In the genomic region with DNA sequence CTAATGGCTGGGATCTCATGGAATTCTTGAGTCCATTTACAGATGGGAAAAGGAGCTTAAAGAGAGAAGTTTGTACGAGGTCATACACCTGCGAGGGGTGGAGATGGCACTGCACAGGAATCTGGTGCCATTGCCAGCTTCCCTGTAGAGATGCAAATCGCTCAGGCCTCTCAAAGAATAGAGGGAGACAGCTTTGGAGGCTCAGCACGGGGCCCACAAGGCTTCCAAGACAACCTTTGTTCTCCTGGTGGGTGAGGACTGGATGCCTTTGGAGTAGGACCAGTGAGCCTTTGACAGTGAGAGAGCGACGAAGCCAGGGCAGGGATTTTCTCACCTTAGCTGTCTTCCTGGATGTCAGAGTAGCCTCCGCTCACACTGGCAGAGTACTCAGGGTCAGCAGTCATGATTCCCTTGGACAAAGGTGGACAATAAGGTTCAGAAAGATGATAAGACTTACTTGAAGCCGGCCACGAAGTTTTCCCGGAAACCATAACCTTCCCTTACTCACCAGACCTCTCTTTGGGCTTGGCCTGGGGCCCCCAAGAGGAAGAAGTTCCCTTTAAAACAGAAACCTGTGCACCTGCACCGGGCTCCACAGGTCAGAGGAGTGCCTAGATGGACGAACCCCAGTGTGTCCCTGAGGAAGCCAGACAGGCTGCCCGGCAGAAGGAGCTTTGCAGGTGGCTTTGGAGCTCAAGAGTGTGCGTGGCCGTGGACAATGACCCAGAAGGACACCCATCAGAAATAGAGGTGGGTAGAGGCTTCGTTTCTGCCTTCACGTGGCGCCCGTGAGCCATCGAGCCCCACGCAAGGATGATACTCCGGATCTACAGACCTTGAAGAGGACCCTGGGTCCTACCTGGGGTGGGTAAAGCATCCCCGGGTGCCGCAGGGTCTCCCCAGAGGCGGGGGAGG, we compare ENCODE assay signal across 8 mouse cellular contexts. TPM values are rescaled to one million over a fixed set of nuclear protein-coding genes. Genes with fewer than 3 reads are reported as not detected.
DNase-seq lines count a peak whose midpoint lies in the region; ATAC-seq and TF ChIP-seq lines count a peak whose summit lies in the region.

A gene (plus strand): TSS at position 778 of the 915 bp plus-strand sequence.

- ATAC-seq in heart, embryonic 11.5 days (replicated peaks; ENCODE audit: insufficient number of reproducible peaks, low FRiP score, low TSS enrichment): no peak
- ATAC-seq in intestine, embryonic 16.5 days: peak; percentile 53
- no peak for ATAC-seq in neural tube, embryonic 15.5 days (ENCODE audit: low FRiP score)

- peak within 1 kb of the TSS; percentile 56 for H3K4me3 ChIP-seq in heart, embryonic 11.5 days (ENCODE audit: low read depth, low read length)
- no peak within 1 kb of the TSS for H3K4me3 ChIP-seq in C2C12 (ENCODE audit: insufficient read depth, poor library complexity, severe bottlenecking)
- H3K4me3 ChIP-seq in cortical plate, adult 2 months (ENCODE audit: insufficient read depth, low read length): peak within 1 kb of the TSS; percentile 82
- peak within 1 kb of the TSS; percentile 69 for H3K4me3 ChIP-seq in intestine, embryonic 16.5 days (ENCODE audit: low read length)
- peak within 1 kb of the TSS; percentile 93 for H3K4me3 ChIP-seq in neural tube, embryonic 15.5 days (replicated peaks)

- TF ChIP-seq POLR2A in cortical plate, adult 2 months (IDR thresholded peaks at IDR 0.05; ENCODE audit: extremely low read depth, insufficient read depth, low read length): no peak

- peaks cover 8% of the 10 kb centered on the region for H3K4me1 ChIP-seq in heart, embryonic 11.5 days (ENCODE audit: control insufficient read depth, insufficient read depth, low read length)
- no peaks in the 10 kb centered on the region for H3K4me1 ChIP-seq in cortical plate, adult 2 months (ENCODE audit: control insufficient read depth, insufficient read depth, low read length)
- H3K4me1 ChIP-seq in intestine, embryonic 16.5 days (ENCODE audit: control insufficient read depth, insufficient read depth, low read length): peaks cover 6% of the 10 kb centered on the region; the same call in 1 of the 2 replicates
- peaks cover 26% of the 10 kb centered on the region for H3K4me1 ChIP-seq in neural tube, embryonic 15.5 days

- H3K36me3 ChIP-seq in heart, embryonic 11.5 days (ENCODE audit: control insufficient read depth, insufficient read depth, low read length): no peaks in the 10 kb centered on the region
- H3K36me3 ChIP-seq in C2C12 (ENCODE audit: control insufficient read depth, insufficient read depth): no peaks in the 10 kb centered on the region
- no peaks in the 10 kb centered on the region for H3K36me3 ChIP-seq in intestine, embryonic 16.5 days (ENCODE audit: control insufficient read depth, insufficient read depth, low read length)
- peaks cover 7% of the 10 kb centered on the region; the same call in 1 of the 2 replicates for H3K36me3 ChIP-seq in neural tube, embryonic 15.5 days

- no peak for TF ChIP-seq CTCF in C2C12 (IDR thresholded peaks at IDR 0.05; ENCODE audit: control insufficient read depth, insufficient read depth, insufficient read length)
- no peak for TF ChIP-seq CTCF in cortical plate, adult 2 months (IDR thresholded peaks at IDR 0.05; ENCODE audit: extremely low read depth, insufficient read depth, low read length)

- peak within 1 kb of the TSS; percentile 86 for H3K4me2 ChIP-seq in heart, embryonic 11.5 days
- peak within 1 kb of the TSS; percentile 100 for H3K4me2 ChIP-seq in intestine, embryonic 16.5 days (ENCODE audit: low read depth, low read length)
- peak within 1 kb of the TSS; percentile 86 for H3K4me2 ChIP-seq in neural tube, embryonic 15.5 days

- H3K79me3 ChIP-seq in C2C12 (ENCODE audit: low read depth): no peaks in the 10 kb centered on the region

- H3K27ac ChIP-seq in heart, embryonic 11.5 days (ENCODE audit: low read depth, low read length): no peak within 1 kb of the TSS
- H3K27ac ChIP-seq in cortical plate, adult 2 months (ENCODE audit: insufficient read depth, low read length): no peak within 1 kb of the TSS
- no peak within 1 kb of the TSS for H3K27ac ChIP-seq in intestine, embryonic 16.5 days (ENCODE audit: low read length)
- H3K27ac ChIP-seq in neural tube, embryonic 15.5 days (replicated peaks): peak within 1 kb of the TSS; percentile 81

- no peaks in the 10 kb centered on the region for H3K79me2 ChIP-seq in C2C12 (ENCODE audit: control insufficient read depth, insufficient read depth)

- 4% methylated on average over 25 of the region's 25 CpGs for WGBS in heart, embryonic 11.5 days (ENCODE audit: insufficient replicate concordance)
- 7% methylated on average over 22 of the region's 25 CpGs for WGBS in intestine, embryonic 16.5 days
- 4% methylated on average over 25 of the region's 25 CpGs for WGBS in neural tube, embryonic 15.5 days

- H3K9me3 ChIP-seq in heart, embryonic 11.5 days (replicated peaks; ENCODE audit: control insufficient read depth, low read length): no peaks in the 10 kb centered on the region
- H3K9me3 ChIP-seq in intestine, embryonic 16.5 days (ENCODE audit: control insufficient read depth, low read length): no peaks in the 10 kb centered on the region
- H3K9me3 ChIP-seq in neural tube, embryonic 15.5 days (replicated peaks): no peaks in the 10 kb centered on the region

- peaks cover 56% of the 10 kb centered on the region for H3K27me3 ChIP-seq in heart, embryonic 11.5 days (ENCODE audit: control insufficient read depth, insufficient read depth, low read length)
- H3K27me3 ChIP-seq in C2C12 (ENCODE audit: control insufficient read depth, insufficient read depth, insufficient read length): peaks cover 62% of the 10 kb centered on the region
- H3K27me3 ChIP-seq in intestine, embryonic 16.5 days (replicated peaks; ENCODE audit: control insufficient read depth, insufficient read depth, low read length): peaks cover 13% of the 10 kb centered on the region; the same call in 1 of the 2 replicates
- no peaks in the 10 kb centered on the region for H3K27me3 ChIP-seq in neural tube, embryonic 15.5 days (replicated peaks)

- no peak for DNase-seq in heart, postnatal 4 days
- no peak for DNase-seq in urinary bladder, postnatal 36 days (ENCODE audit: low spot score in 2 of 2)
- no peak for DNase-seq in thymus, postnatal 25 days

- peak within 1 kb of the TSS; percentile 54 for H3ac ChIP-seq in C2C12 (ENCODE audit: control insufficient read depth, insufficient read length, low read depth)

- peak within 1 kb of the TSS; percentile 72 for H3K9ac ChIP-seq in heart, embryonic 11.5 days (ENCODE audit: low read depth, low read length)
- H3K9ac ChIP-seq in intestine, embryonic 16.5 days (ENCODE audit: low read depth, low read length): peak within 1 kb of the TSS; percentile 79
- peak within 1 kb of the TSS; percentile 89 for H3K9ac ChIP-seq in neural tube, embryonic 15.5 days (replicated peaks)

TF ChIP-seq in C2C12, 6 proteins besides CTCF, POLR2A, EP300 and RAD21:
- TF ChIP-seq CEBPB (IDR thresholded peaks at IDR 0.05; ENCODE audit: low read depth) (no peak), USF1 (IDR thresholded peaks at IDR 0.05; ENCODE audit: low read depth) (no peak), FOSL1 (IDR thresholded peaks at IDR 0.05; ENCODE audit: insufficient read depth, low read length, poor library complexity, severe bottlenecking) (no peak), MAX (IDR thresholded peaks at IDR 0.05) (no peak), MYOD1 (IDR thresholded peaks at IDR 0.05; ENCODE audit: control insufficient read depth, insufficient read length, low read depth) (no peak), MYOG (IDR thresholded peaks at IDR 0.05; ENCODE audit: control insufficient read depth, extremely low read depth, insufficient read length) (no peak)

RNA-seq across cellular contexts. Expression of the gene that starts here (rescaled TPM):
- 1.4 and 2.7 TPM in 2 replicates for polyA plus RNA-seq in heart, embryonic 11.5 days (2014; fragmentation: Nextera tagmentation; extraction: Ambion mirVana)
- 1 to 10 TPM; 5.0 to 5.1 TPM for total RNA-seq in heart, postnatal 4 days (2021)
- polyA plus RNA-seq in C2C12 (2012; fragmentation: generic; extraction: Trizol): 0.02 TPM
- polyA plus RNA-seq in cortical plate, adult 2 months (2012; rRNA removed): 9.4 and 10.5 TPM in 2 replicates
- 1.7 and 1.9 TPM in 2 replicates for polyA plus RNA-seq in intestine, embryonic 16.5 days (2015; fragmentation: Nextera tagmentation; extraction: Ambion mirVana)
- polyA plus RNA-seq in neural tube, embryonic 15.5 days (2015; fragmentation: Nextera tagmentation; extraction: Ambion mirVana): 24.5 and 30.5 TPM in 2 replicates
